Mouse (Mus musculus): ENCODE results near the gene Hvcn1. TPM values are rescaled to one million over a fixed set of nuclear protein-coding genes. Genes with fewer than 3 reads are reported as not detected.

The Hvcn1 gene
- polyA plus RNA-seq, 1 experiment from 2014 or later = 3.1 TPM

- Histone ChIP-seq H3K4me2 (peak overlapping the region; percentile 96), H3K4me3 (ENCODE audit: low read depth, low read length) (peak overlapping the region; percentile 92; the same call in 1 of the 2 replicates), H3K36me3 (ENCODE audit: control insufficient read depth, insufficient read depth, low read length) (peaks cover 7% of the 10 kb centered on the region), H3K27me3 (replicated peaks; ENCODE audit: control insufficient read depth, insufficient read depth, low read length) (no peaks in the 10 kb centered on the region), H3K4me1 (replicated peaks; ENCODE audit: control insufficient read depth, insufficient read depth, low read length) (peaks cover 31% of the 10 kb centered on the region), H3K9ac (ENCODE audit: low read depth, low read length) (no peak overlapping the region), H3K27ac (ENCODE audit: low read depth, low read length) (no peak overlapping the region), H3K9me3 (ENCODE audit: control insufficient read depth, low read length) (no peaks in the 10 kb centered on the region)
- no peak for ATAC-seq (replicated peaks; ENCODE audit: low FRiP score)
- 83% methylated on average over 10 of the region's 10 CpGs for WGBS
- DNase-seq (ENCODE audit: low spot score) = no peak
Observed at GRCm38 (mm10) chr5:122286191-122286590, 79.6 kb downstream of the Hvcn1 start.

GRCm38 (mm10) chr5:122287026-122287425, 80.4 kb downstream of the Hvcn1 start:
- no peak overlapping the region for H3K4me3 ChIP-seq (ENCODE audit: low read depth, low read length)
- no peaks in the 10 kb centered on the region for H3K27me3 ChIP-seq (replicated peaks; ENCODE audit: control insufficient read depth, insufficient read depth, low read length)
- 56% methylated on average over 4 of the region's 4 CpGs for WGBS
- peaks cover 7% of the 10 kb centered on the region for H3K36me3 ChIP-seq (ENCODE audit: control insufficient read depth, insufficient read depth, low read length)
- no peak overlapping the region for H3K9ac ChIP-seq (ENCODE audit: low read depth, low read length)
- H3K27ac ChIP-seq (ENCODE audit: low read depth, low read length) = no peak overlapping the region
- ATAC-seq (replicated peaks; ENCODE audit: low FRiP score) (no peak), DNase-seq (ENCODE audit: low spot score) (no peak)
- H3K4me2 ChIP-seq = no peak overlapping the region
- H3K4me1 ChIP-seq (replicated peaks; ENCODE audit: control insufficient read depth, insufficient read depth, low read length) = peaks cover 39% of the 10 kb centered on the region
- no peaks in the 10 kb centered on the region for H3K9me3 ChIP-seq (ENCODE audit: control insufficient read depth, low read length)

- ATAC-seq (replicated peaks; ENCODE audit: low FRiP score) (no peak), DNase-seq (ENCODE audit: low spot score) (no peak)
- WGBS = 87% methylated on average over 4 of the region's 4 CpGs
- no peak overlapping the region for H3K4me3 ChIP-seq (ENCODE audit: low read depth, low read length)
- H3K9ac ChIP-seq (ENCODE audit: low read depth, low read length) = no peak overlapping the region
- no peaks in the 10 kb centered on the region for H3K9me3 ChIP-seq (ENCODE audit: control insufficient read depth, low read length)
- no peaks in the 10 kb centered on the region for H3K27me3 ChIP-seq (replicated peaks; ENCODE audit: control insufficient read depth, insufficient read depth, low read length)
- peaks cover 48% of the 10 kb centered on the region for H3K4me1 ChIP-seq (replicated peaks; ENCODE audit: control insufficient read depth, insufficient read depth, low read length)
- H3K36me3 ChIP-seq (ENCODE audit: control insufficient read depth, insufficient read depth, low read length) = peaks cover 7% of the 10 kb centered on the region
- no peak overlapping the region for H3K4me2 ChIP-seq
- no peak overlapping the region for H3K27ac ChIP-seq (ENCODE audit: low read depth, low read length)
Observed at GRCm38 (mm10) chr5:122288147-122288811, 81.7 kb downstream of the Hvcn1 start.

GRCm38 (mm10) chr5:122291149-122291548, 84.5 kb downstream of the Hvcn1 start:
- Histone ChIP-seq H3K27me3 (replicated peaks; ENCODE audit: control insufficient read depth, insufficient read depth, low read length) (no peaks in the 10 kb centered on the region), H3K9me3 (ENCODE audit: control insufficient read depth, low read length) (no peaks in the 10 kb centered on the region), H3K4me2 (peak overlapping the region; percentile 35), H3K27ac (ENCODE audit: low read depth, low read length) (no peak overlapping the region), H3K4me1 (replicated peaks; ENCODE audit: control insufficient read depth, insufficient read depth, low read length) (peaks cover 40% of the 10 kb centered on the region), H3K9ac (ENCODE audit: low read depth, low read length) (peak overlapping the region; percentile 50), H3K4me3 (ENCODE audit: low read depth, low read length) (no peak overlapping the region), H3K36me3 (ENCODE audit: control insufficient read depth, insufficient read depth, low read length) (peaks cover 7% of the 10 kb centered on the region)
- DNase-seq (ENCODE audit: low spot score) = no peak
- peak; percentile 84 for ATAC-seq (replicated peaks; ENCODE audit: low FRiP score)
- WGBS = 47% methylated on average over 6 of the region's 6 CpGs

Other genes starting within 250 kb of the Hvcn1 start
- 4.9 and 5.2 TPM in 2 replicates for gene Cux2, start 156.7 kb upstream of the Hvcn1 start, polyA plus RNA-seq (2014; fragmentation: Nextera tagmentation; extraction: Ambion mirVana)
- 9.9 and 20.9 TPM in 2 replicates for gene Myl2, start 105.9 kb upstream of the Hvcn1 start, polyA plus RNA-seq (2014; fragmentation: Nextera tagmentation; extraction: Ambion mirVana)
- gene Ccdc63, start 66.0 kb upstream of the Hvcn1 start, polyA plus RNA-seq (2014; fragmentation: Nextera tagmentation; extraction: Ambion mirVana) = 0.32 and 0.39 TPM in 2 replicates
- gene Ppp1cc, start 48.5 kb upstream of the Hvcn1 start, polyA plus RNA-seq (2014; fragmentation: Nextera tagmentation; extraction: Ambion mirVana) = 276 and 285 TPM in 2 replicates
- gene Tctn1, start 57.7 kb downstream of the Hvcn1 start, polyA plus RNA-seq (2014; fragmentation: Nextera tagmentation; extraction: Ambion mirVana) = 2.1 and 3.1 TPM in 2 replicates
- gene Pptc7, start 77.6 kb downstream of the Hvcn1 start, polyA plus RNA-seq (2014; fragmentation: Nextera tagmentation; extraction: Ambion mirVana) = 6.7 and 8.2 TPM in 2 replicates
- gene Rad9b, start 147.4 kb downstream of the Hvcn1 start, polyA plus RNA-seq (2014; fragmentation: Nextera tagmentation; extraction: Ambion mirVana) = 7.0 and 7.9 TPM in 2 replicates
- gene Vps29, start 147.6 kb downstream of the Hvcn1 start, polyA plus RNA-seq (2014; fragmentation: Nextera tagmentation; extraction: Ambion mirVana) = 204 and 211 TPM in 2 replicates
- gene Gpn3, start 165.1 kb downstream of the Hvcn1 start, polyA plus RNA-seq (2014; fragmentation: Nextera tagmentation; extraction: Ambion mirVana) = 112 and 114 TPM in 2 replicates
- gene Fam216a, start 165.6 kb downstream of the Hvcn1 start, polyA plus RNA-seq (2014; fragmentation: Nextera tagmentation; extraction: Ambion mirVana) = 50.7 and 52.1 TPM in 2 replicates
- gene Arpc3, start 185.1 kb downstream of the Hvcn1 start, polyA plus RNA-seq (2014; fragmentation: Nextera tagmentation; extraction: Ambion mirVana) = 122 and 125 TPM in 2 replicates
- 27.0 and 27.4 TPM in 2 replicates for gene Anapc7, start 214.9 kb downstream of the Hvcn1 start, polyA plus RNA-seq (2014; fragmentation: Nextera tagmentation; extraction: Ambion mirVana)